Mouse (Mus musculus): ENCODE measurements around the gene Grsf1.

The Grsf1 gene

GRCm38 (mm10) chr5:88688583-88689187 lies 12.7 kb upstream of the Grsf1 start:
- DNase-seq (ENCODE audit: low spot score): no peak

- no peak for DNase-seq (ENCODE audit: low spot score)
Measured at GRCm38 (mm10) chr5:88687996-88688406, 12.0 kb upstream of the Grsf1 start.

- DNase-seq (ENCODE audit: low spot score): no peak
Measured at GRCm38 (mm10) chr5:88685745-88686299, 9.9 kb upstream of the Grsf1 start.

- no peak for DNase-seq (ENCODE audit: low spot score)
Measured at GRCm38 (mm10) chr5:88685306-88685705, 9.3 kb upstream of the Grsf1 start.

- DNase-seq (ENCODE audit: low spot score): no peak
Measured at GRCm38 (mm10) chr5:88684226-88684625, 8.3 kb upstream of the Grsf1 start.

GRCm38 (mm10) chr5:88683706-88684105 lies 7.7 kb upstream of the Grsf1 start:
- no peak for DNase-seq (ENCODE audit: low spot score)

- no peak for DNase-seq (ENCODE audit: low spot score)
Measured at GRCm38 (mm10) chr5:88680567-88680966, 4.6 kb upstream of the Grsf1 start.

GRCm38 (mm10) chr5:88679341-88679740 lies 3.4 kb upstream of the Grsf1 start:
- no peak for DNase-seq (ENCODE audit: low spot score)

GRCm38 (mm10) chr5:88678929-88679328 lies 3.0 kb upstream of the Grsf1 start:
- no peak for DNase-seq (ENCODE audit: low spot score)

- DNase-seq (ENCODE audit: low spot score): no peak
Measured at GRCm38 (mm10) chr5:88674703-88675442, 1.1 kb downstream of the Grsf1 start.

- no peak for DNase-seq (ENCODE audit: low spot score)
Measured at GRCm38 (mm10) chr5:88663875-88664274, 12.1 kb downstream of the Grsf1 start.

- DNase-seq (ENCODE audit: low spot score): no peak
Measured at GRCm38 (mm10) chr5:88663151-88663550, 12.8 kb downstream of the Grsf1 start.

GRCm38 (mm10) chr5:88657868-88658267 lies 18.1 kb downstream of the Grsf1 start:
- no peak for DNase-seq (ENCODE audit: low spot score)

- DNase-seq (ENCODE audit: low spot score): no peak
Measured at GRCm38 (mm10) chr5:88652589-88652988, 23.4 kb downstream of the Grsf1 start.

- no peak for DNase-seq (ENCODE audit: low spot score)
Measured at GRCm38 (mm10) chr5:88649250-88650173, 26.5 kb downstream of the Grsf1 start.

- no peak for DNase-seq (ENCODE audit: low spot score)
Measured at GRCm38 (mm10) chr5:88645405-88645804, 30.6 kb downstream of the Grsf1 start.

- DNase-seq (ENCODE audit: low spot score): no peak
Measured at GRCm38 (mm10) chr5:88644901-88645300, 31.1 kb downstream of the Grsf1 start.

GRCm38 (mm10) chr5:88643491-88643890 lies 32.5 kb downstream of the Grsf1 start:
- DNase-seq (ENCODE audit: low spot score): no peak

GRCm38 (mm10) chr5:88642786-88643185 lies 33.2 kb downstream of the Grsf1 start:
- DNase-seq (ENCODE audit: low spot score): no peak

- no peak for DNase-seq (ENCODE audit: low spot score)
Measured at GRCm38 (mm10) chr5:88634076-88634475, 41.9 kb downstream of the Grsf1 start.

GRCm38 (mm10) chr5:88632463-88632862 lies 43.5 kb downstream of the Grsf1 start:
- no peak for DNase-seq (ENCODE audit: low spot score)

GRCm38 (mm10) chr5:88631545-88631944 lies 44.4 kb downstream of the Grsf1 start:
- no peak for DNase-seq (ENCODE audit: low spot score)

Data from urinary bladder, postnatal 10 days (tissue).